Mouse (Mus musculus) myocyte (in vitro differentiated cells): Measurements from ENCODE around the gene Aldh5a1. TPM values are rescaled to one million over a fixed set of nuclear protein-coding genes. Genes with fewer than 3 reads are reported as not detected.

Experiments
- H3K27me3 ChIP-seq: one replicate; pipeline ENCODE4 v1.6.1; 2011; ENCODE audit not compliant: control insufficient read depth, insufficient read depth, insufficient read length
- H3K36me3 ChIP-seq: one replicate; pipeline ENCODE4 v1.6.1; 2011; ENCODE audit not compliant: control insufficient read depth, insufficient read depth
- H3K4me2 ChIP-seq: one replicate; pipeline ENCODE4 v1.6.1; 2011; ENCODE audit warnings: low read depth, control low read depth
- H3K4me3 ChIP-seq: one replicate; pipeline ENCODE4 v1.5.1; 2011; ENCODE audit warnings: mild to moderate bottlenecking, control low read depth, moderate library complexity
- H3K79me2 ChIP-seq: one replicate; pipeline ENCODE4 v1.6.1; 2011; ENCODE audit not compliant: control insufficient read depth, insufficient read depth
- H3ac ChIP-seq: one replicate; pipeline ENCODE4 v1.6.1; 2011; ENCODE audit not compliant: control insufficient read depth, insufficient read length
- CEBPB ChIP-seq: IDR thresholded peaks from 2 replicates; pipeline ENCODE4 v1.6.1; 2011; ENCODE audit warnings: mild to moderate bottlenecking, moderate library complexity; ENCODE audit not compliant: poor library complexity, insufficient read depth, severe bottlenecking
- E2F4 ChIP-seq: IDR thresholded peaks from one replicate; pipeline ENCODE4 v1.6.1; 2011; ENCODE audit warnings: mild to moderate bottlenecking, control low read depth, moderate library complexity; ENCODE audit not compliant: insufficient read depth
- MAX ChIP-seq: IDR thresholded peaks from one replicate; pipeline ENCODE4 v1.6.1; 2011; ENCODE audit warnings: low read depth, mild to moderate bottlenecking, control low read depth
- MYOD1 ChIP-seq, 3 experiments: IDR thresholded peaks; one replicate each; pipeline ENCODE4 v1.6.1; 2011; ENCODE audit warnings: control low read depth in 2 of 3, low read depth in 2 of 3, mild to moderate bottlenecking in 2 of 3, moderate library complexity in 1 of 3; ENCODE audit not compliant: insufficient read length in 2 of 3, control insufficient read depth in 1 of 3
- MYOG ChIP-seq, 3 experiments: IDR thresholded peaks; one replicate each; pipeline ENCODE4 v1.6.1; 2011; ENCODE audit warnings: control low read depth in 2 of 3, low read depth in 2 of 3, mild to moderate bottlenecking in 2 of 3; ENCODE audit not compliant: insufficient read length in 2 of 3, control insufficient read depth in 1 of 3, insufficient read depth in 1 of 3
- POLR2A ChIP-seq: IDR thresholded peaks from one replicate; pipeline ENCODE4 v1.6.1; 2011; ENCODE audit warnings: low read depth, mild to moderate bottlenecking, control low read depth, moderate library complexity; ENCODE audit not compliant: insufficient read length
- POLR2AphosphoS2 ChIP-seq: IDR thresholded peaks from one replicate; pipeline ENCODE4 v1.6.1; 2011; ENCODE audit warnings: low read depth, control low read depth; ENCODE audit not compliant: insufficient read length
- REST ChIP-seq: IDR thresholded peaks from one replicate; pipeline ENCODE4 v1.6.1; 2011; ENCODE audit warnings: mild to moderate bottlenecking, control low read depth, moderate library complexity; ENCODE audit not compliant: insufficient read depth, insufficient read length
- SRF ChIP-seq: IDR thresholded peaks from one replicate; pipeline ENCODE4 v1.6.1; 2011; ENCODE audit warnings: low read depth; ENCODE audit not compliant: control insufficient read depth, insufficient read length
- TCF12 ChIP-seq: IDR thresholded peaks from one replicate; pipeline ENCODE4 v1.6.1; 2011; ENCODE audit warnings: mild to moderate bottlenecking, control low read depth; ENCODE audit not compliant: poor library complexity, insufficient read depth, severe bottlenecking
- TCF3 ChIP-seq: IDR thresholded peaks from one replicate; pipeline ENCODE4 v1.6.1; 2011; ENCODE audit warnings: low read depth, control low read depth; ENCODE audit not compliant: insufficient read length
- USF1 ChIP-seq: IDR thresholded peaks from one replicate; pipeline ENCODE4 v1.6.1; 2011; ENCODE audit warnings: low read depth, mild to moderate bottlenecking, control low read depth, moderate library complexity
- polyA plus RNA-seq: library from polyadenylated mRNA; unstranded; fragments of >200 nt; fragmentation: generic; extraction: Trizol; gene quantifications from one replicate; pipeline ENCODE4 v1.2.1, GENCODE M21; 2012; ENCODE audit warnings: missing spikeins

Aldh5a1 gene
- polyA plus RNA-seq, 1 experiment, result 0.54 TPM

- H3K27me3 ChIP-seq, result no peaks in the 10 kb centered on the region
- H3ac ChIP-seq, result no peak overlapping the region
- no peaks in the 10 kb centered on the region for H3K36me3 ChIP-seq
- TF ChIP-seq SRF (no peak), MYOD1 (IDR thresholded peaks at IDR 0.05; ENCODE audit: control insufficient read depth in 1 of 3, insufficient read length in 2 of 3, low read depth in 2 of 3) (no peak), REST (no peak), TCF12 (no peak), POLR2AphosphoS2 (no peak), CEBPB (no peak), TCF3 (no peak), POLR2A (no peak), USF1 (no peak), MYOG (IDR thresholded peaks at IDR 0.05; ENCODE audit: control insufficient read depth in 1 of 3, insufficient read depth in 1 of 3, insufficient read length in 2 of 3, low read depth in 2 of 3) (no peak), E2F4 (no peak), MAX (no peak)
- H3K4me3 ChIP-seq, result no peak overlapping the region
- no peak overlapping the region for H3K4me2 ChIP-seq
- no peaks in the 10 kb centered on the region for H3K79me2 ChIP-seq
Measured at GRCm38 (mm10) chr13:24866430-24867402, 70.7 kb downstream of the Aldh5a1 start.

- no peak overlapping the region for H3ac ChIP-seq
- no peak overlapping the region for H3K4me2 ChIP-seq
- H3K27me3 ChIP-seq, result no peaks in the 10 kb centered on the region
- TF ChIP-seq POLR2AphosphoS2, result no peak
- TF ChIP-seq TCF3, result no peak
- TF ChIP-seq MYOG (IDR thresholded peaks at IDR 0.05; ENCODE audit: control insufficient read depth in 1 of 3, insufficient read depth in 1 of 3, insufficient read length in 2 of 3, low read depth in 2 of 3), result no peak
- TF ChIP-seq POLR2A, result no peak
- no peak for TF ChIP-seq USF1
- TF ChIP-seq TCF12, result no peak
- no peak for TF ChIP-seq MYOD1 (IDR thresholded peaks at IDR 0.05; ENCODE audit: control insufficient read depth in 1 of 3, insufficient read length in 2 of 3, low read depth in 2 of 3)
- TF ChIP-seq MAX, result no peak
- TF ChIP-seq SRF, result no peak
- no peak for TF ChIP-seq REST
- TF ChIP-seq CEBPB, result no peak
- H3K36me3 ChIP-seq, result no peaks in the 10 kb centered on the region
- no peak overlapping the region for H3K4me3 ChIP-seq
- H3K79me2 ChIP-seq, result no peaks in the 10 kb centered on the region
Measured at GRCm38 (mm10) chr13:24862520-24862919, 74.9 kb downstream of the Aldh5a1 start.

- H3K4me2 ChIP-seq, result no peak overlapping the region
- H3K79me2 ChIP-seq, result no peaks in the 10 kb centered on the region
- no peak overlapping the region for H3K4me3 ChIP-seq
- no peak for TF ChIP-seq SRF
- no peak for TF ChIP-seq CEBPB
- no peaks in the 10 kb centered on the region for H3K27me3 ChIP-seq
- no peaks in the 10 kb centered on the region for H3K36me3 ChIP-seq
- no peak overlapping the region for H3ac ChIP-seq
Measured at GRCm38 (mm10) chr13:24862021-24862420, 75.4 kb downstream of the Aldh5a1 start.

- Histone ChIP-seq H3K79me2 (no peaks in the 10 kb centered on the region), H3K4me3 (no peak overlapping the region)
Measured at GRCm38 (mm10) chr13:24861084-24861483, 76.4 kb downstream of the Aldh5a1 start.

More at GRCm38 (mm10) chr13:24861084-24861483, 76.4 kb downstream of the Aldh5a1 start:
- TF ChIP-seq CEBPB (no peak), TCF12 (no peak), MYOG (IDR thresholded peaks at IDR 0.05; ENCODE audit: control insufficient read depth in 1 of 3, insufficient read depth in 1 of 3, insufficient read length in 2 of 3, low read depth in 2 of 3) (no peak), REST (no peak), POLR2A (no peak), E2F4 (no peak), SRF (no peak), MYOD1 (IDR thresholded peaks at IDR 0.05; ENCODE audit: control insufficient read depth in 1 of 3, insufficient read length in 2 of 3, low read depth in 2 of 3) (no peak), POLR2AphosphoS2 (no peak), MAX (no peak), USF1 (no peak), TCF3 (no peak)
- Histone ChIP-seq H3K27me3 (no peaks in the 10 kb centered on the region), H3K4me2 (no peak overlapping the region), H3ac (no peak overlapping the region), H3K36me3 (no peaks in the 10 kb centered on the region)
